In the genomic region with DNA sequence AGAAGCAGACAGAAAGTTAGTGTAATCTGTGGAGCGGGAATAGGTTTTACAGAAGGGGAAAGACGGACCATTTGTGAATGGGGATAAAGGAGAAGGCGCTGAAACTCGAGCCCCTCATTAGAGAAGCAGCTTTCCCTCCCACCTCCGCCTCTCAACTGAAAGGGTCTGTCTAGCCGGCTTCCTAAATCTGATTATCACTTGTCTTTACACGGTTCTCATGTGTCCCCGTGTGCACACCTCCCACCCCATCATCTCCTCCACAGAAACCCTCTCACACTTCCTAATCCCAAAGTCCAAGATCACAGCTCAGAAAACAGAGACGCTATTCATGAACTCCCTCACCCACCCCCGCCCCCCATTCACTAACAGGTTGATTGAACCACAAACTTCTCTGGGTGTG, we compare ENCODE assay signal across 11 mouse cellular contexts. TPM values are rescaled to one million over a fixed set of nuclear protein-coding genes. Genes with fewer than 3 reads are reported as not detected.
A peak's percentile ranks its signal among the peaks of the same experiment; 100 is the strongest.
DNase-seq lines count a peak whose midpoint lies in the region; ATAC-seq lines count a peak whose summit lies in the region.
"Had no signal": no experiment of that assay in that cellular context is flagged by ENCODE, and none has a peak within 500 bp of the region (broad histone marks: within the 10 kb centered on the region; RNA-seq: fewer than 3 reads in every experiment).

No protein-coding gene starts in this region.

- 0 out of 2 replicates have a peak overlapping the region, but pooled peaks have one; percentile 13 for H3K4me2 ChIP-seq in heart, embryonic 15.5 days
- no peak overlapping the region for H3K4me2 ChIP-seq in midbrain, embryonic 16.5 days (ENCODE audit: low read length)
- peak overlapping the region; percentile 35 for H3K4me2 ChIP-seq in forebrain, embryonic 13.5 days

- H3K9ac ChIP-seq in heart, embryonic 15.5 days: no peak overlapping the region
- H3K9ac ChIP-seq in midbrain, embryonic 16.5 days (ENCODE audit: low read depth, low read length): no peak overlapping the region
- H3K9ac ChIP-seq in forebrain, embryonic 13.5 days: no peak overlapping the region

- no peak for DNase-seq in heart, adult 8-10 months (ENCODE audit: low spot score)
- DNase-seq in midbrain, embryonic 10.5 days (ENCODE audit: low spot score): peak; percentile 55
- peak; percentile 39 for DNase-seq in retina, embryonic 14.5 days (ENCODE audit: low spot score)
- no peak for DNase-seq in thymus, adult 18-20 months
- DNase-seq: cerebellum, postnatal 36 days; lung, postnatal 10 days; thymus, adult 2 months had no signal

- H3K27ac ChIP-seq in heart, embryonic 15.5 days: peak overlapping the region; percentile 71
- 0 out of 2 replicates have a peak overlapping the region, but pooled peaks have one; percentile 64 for H3K27ac ChIP-seq in midbrain, embryonic 10.5 days (replicated peaks)
- no peak overlapping the region for H3K27ac ChIP-seq in midbrain, embryonic 16.5 days (ENCODE audit: low read length)
- H3K27ac ChIP-seq in forebrain, embryonic 13.5 days: peak overlapping the region; percentile 75

- no peaks in the 10 kb centered on the region for H3K27me3 ChIP-seq in heart, embryonic 15.5 days
- peaks cover 44% of the 10 kb centered on the region for H3K27me3 ChIP-seq in midbrain, embryonic 10.5 days (ENCODE audit: low read depth, poor library complexity, severe bottlenecking)
- H3K27me3 ChIP-seq in midbrain, embryonic 16.5 days (ENCODE audit: control insufficient read depth, insufficient read depth, low read depth, low read length): no peaks in the 10 kb centered on the region
- no peaks in the 10 kb centered on the region for H3K27me3 ChIP-seq in forebrain, embryonic 13.5 days

- H3K4me1 ChIP-seq in heart, embryonic 15.5 days (replicated peaks): peaks cover 59% of the 10 kb centered on the region
- H3K4me1 ChIP-seq in midbrain, embryonic 10.5 days: peaks cover 72% of the 10 kb centered on the region
- peaks cover 18% of the 10 kb centered on the region for H3K4me1 ChIP-seq in midbrain, embryonic 16.5 days (ENCODE audit: control insufficient read depth, insufficient read depth, low read length)
- H3K4me1 ChIP-seq in forebrain, embryonic 13.5 days: peaks cover 82% of the 10 kb centered on the region

- no peaks in the 10 kb centered on the region for H3K36me3 ChIP-seq in heart, embryonic 15.5 days
- peaks cover 53% of the 10 kb centered on the region for H3K36me3 ChIP-seq in midbrain, embryonic 10.5 days
- no peaks in the 10 kb centered on the region for H3K36me3 ChIP-seq in midbrain, embryonic 16.5 days (ENCODE audit: control insufficient read depth, insufficient read depth, low read length)
- H3K36me3 ChIP-seq in forebrain, embryonic 13.5 days (ENCODE audit: poor library complexity, severe bottlenecking): peaks cover 54% of the 10 kb centered on the region

- no peaks in the 10 kb centered on the region for H3K9me3 ChIP-seq in heart, embryonic 15.5 days (replicated peaks)
- H3K9me3 ChIP-seq in midbrain, embryonic 10.5 days (replicated peaks): no peaks in the 10 kb centered on the region
- H3K9me3 ChIP-seq in midbrain, embryonic 16.5 days (replicated peaks; ENCODE audit: control insufficient read depth, low read length, poor library complexity, severe bottlenecking): no peaks in the 10 kb centered on the region
- no peaks in the 10 kb centered on the region for H3K9me3 ChIP-seq in forebrain, embryonic 13.5 days (replicated peaks)

- H3K4me3 ChIP-seq in heart, embryonic 15.5 days: no peak overlapping the region
- 0 out of 2 replicates have a peak overlapping the region, but pooled peaks have one; percentile 31 for H3K4me3 ChIP-seq in midbrain, embryonic 10.5 days
- H3K4me3 ChIP-seq in midbrain, embryonic 16.5 days (ENCODE audit: low read depth, low read length): no peak overlapping the region
- H3K4me3 ChIP-seq in forebrain, embryonic 13.5 days: no peak overlapping the region

- WGBS in heart, embryonic 15.5 days: 21% methylated on average over 10 of the region's 10 CpGs
- 4% methylated on average over 10 of the region's 10 CpGs for WGBS in midbrain, embryonic 10.5 days
- 9% methylated on average over 10 of the region's 10 CpGs for WGBS in midbrain, embryonic 16.5 days
- WGBS in forebrain, embryonic 13.5 days: 5% methylated on average over 10 of the region's 10 CpGs

- ATAC-seq in heart, embryonic 15.5 days (replicated peaks; ENCODE audit: insufficient number of reproducible peaks, insufficient read depth, low FRiP score, low read depth): no peak
- ATAC-seq in midbrain, embryonic 16.5 days: no peak
- ATAC-seq in forebrain, embryonic 13.5 days: peak; percentile 63; the same call in 1 of the 2 replicates
- no peak for ATAC-seq in activated CD4-positive, CD25-positive, alpha-beta regulatory T cell, adult 4 months

RNA-seq across cellular contexts. Expression of a gene that starts 21.5 kb away (rescaled TPM):
- polyA plus RNA-seq in heart, embryonic 15.5 days (2015; fragmentation: Nextera tagmentation; extraction: Ambion mirVana): 21.6 and 22.1 TPM in 2 replicates
- 10 to 100 TPM; 48.1 to 60.7 (median 56.2) TPM for total RNA-seq in heart, adult 8-10 months (2022)
- polyA plus RNA-seq in midbrain, embryonic 10.5 days (2016; fragmentation: Nextera tagmentation; extraction: Ambion mirVana): 34.9 and 42.3 TPM in 2 replicates
- 71.8 and 77.8 TPM in 2 replicates for polyA plus RNA-seq in midbrain, embryonic 16.5 days (2015; fragmentation: Nextera tagmentation; extraction: Ambion mirVana)
- 72.2 and 78.9 TPM in 2 replicates for polyA plus RNA-seq in forebrain, embryonic 13.5 days (2015; fragmentation: Nextera tagmentation; extraction: Ambion mirVana)
- polyA plus RNA-seq in activated CD4-positive, CD25-positive, alpha-beta regulatory T cell, adult 4 months (2017; shearing (Covaris generic)): under 1 TPM in 1 of 2 experiments, not detected in 1; 0.08 TPM

Comparison
In these comparisons a context has a peak if more than half of its experiments do, and no peak if none do; other contexts are left out.
1. DNase-seq: peak in midbrain, embryonic 10.5 days (single experiment) and retina, embryonic 14.5 days (single experiment); none in heart, adult 8-10 months (single experiment) and thymus, adult 18-20 months (0 of 2).
2. RNA of a gene that starts 21.5 kb away (polyA plus RNA-seq): 72.2 to 78.9 TPM in forebrain, embryonic 13.5 days, 71.8 to 77.8 TPM in midbrain, embryonic 16.5 days, 34.9 to 42.3 TPM in midbrain, embryonic 10.5 days and 21.6 to 22.1 TPM in heart, embryonic 15.5 days; 0.08 TPM in activated CD4-positive, CD25-positive, alpha-beta regulatory T cell, adult 4 months; every median in the first group is over 10 times any median in the second.